Mouse (Mus musculus): ENCODE data around the gene Pde4b. TPM values are rescaled to one million over a fixed set of nuclear protein-coding genes. Genes with fewer than 3 reads are reported as not detected.

Gene Pde4b
- polyA plus RNA-seq, 1 experiment from 2014 or later: 11.9 TPM

- Histone ChIP-seq H3K36me3 (ENCODE audit: insufficient read depth, low read length) (no peaks in the 10 kb centered on the region), H3K27me3 (ENCODE audit: insufficient read depth, low read length) (no peaks in the 10 kb centered on the region), H3K4me2 (ENCODE audit: low read length) (no peak overlapping the region), H3K9me3 (replicated peaks; ENCODE audit: low read length) (no peaks in the 10 kb centered on the region), H3K4me3 (replicated peaks; ENCODE audit: low read depth, low read length) (no peak overlapping the region), H3K27ac (no peak overlapping the region), H3K9ac (ENCODE audit: low read depth, low read length) (no peak overlapping the region), H3K4me1 (replicated peaks; ENCODE audit: insufficient read depth, low read length) (no peaks in the 10 kb centered on the region)
- TF ChIP-seq CTCF (IDR thresholded peaks at IDR 0.05; ENCODE audit: low read depth): no peak
- ATAC-seq (replicated peaks; ENCODE audit: low FRiP score, low read depth) (no peak), DNase-seq (ENCODE audit: low spot score) (no peak)
- 87% methylated on average over 2 of the region's 2 CpGs for WGBS
Measured at GRCm38 (mm10) chr4:102621120-102621519, 533.8 kb downstream of the Pde4b start.

DNA sequence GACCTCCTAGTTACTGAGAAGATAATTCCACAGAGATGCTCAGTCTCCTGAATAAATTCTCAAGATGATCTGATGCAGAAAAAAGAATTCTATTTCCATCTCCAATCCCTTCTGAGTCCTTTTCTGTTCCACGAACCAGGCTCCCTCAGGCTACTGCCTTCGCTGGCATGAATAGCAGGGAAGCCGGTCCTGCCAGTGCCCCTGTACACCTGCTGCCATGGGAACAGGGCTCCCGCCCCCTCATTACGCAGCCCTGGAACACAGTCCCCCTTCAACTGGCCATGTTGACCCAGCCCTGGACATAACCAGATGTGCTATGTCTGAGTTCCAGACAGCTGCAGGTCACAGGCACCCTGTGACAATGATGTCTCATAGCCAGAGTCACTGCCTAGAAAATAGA, 535.6 kb downstream of the Pde4b start:
- H3K36me3 ChIP-seq (ENCODE audit: insufficient read depth, low read length): no peaks in the 10 kb centered on the region
- no peak overlapping the region for H3K27ac ChIP-seq
- no peaks in the 10 kb centered on the region for H3K4me1 ChIP-seq (replicated peaks; ENCODE audit: insufficient read depth, low read length)
- H3K4me2 ChIP-seq (ENCODE audit: low read length): no peak overlapping the region
- no peak for TF ChIP-seq CTCF (IDR thresholded peaks at IDR 0.05; ENCODE audit: low read depth)
- no peak for ATAC-seq (replicated peaks; ENCODE audit: low FRiP score, low read depth)
- no peak overlapping the region for H3K4me3 ChIP-seq (replicated peaks; ENCODE audit: low read depth, low read length)
- 59% methylated on average over 5 of the region's 5 CpGs for WGBS
- no peaks in the 10 kb centered on the region for H3K9me3 ChIP-seq (replicated peaks; ENCODE audit: low read length)
- DNase-seq (ENCODE audit: low spot score): no peak
- H3K9ac ChIP-seq (ENCODE audit: low read depth, low read length): no peak overlapping the region
- no peaks in the 10 kb centered on the region for H3K27me3 ChIP-seq (ENCODE audit: insufficient read depth, low read length)

DNA sequence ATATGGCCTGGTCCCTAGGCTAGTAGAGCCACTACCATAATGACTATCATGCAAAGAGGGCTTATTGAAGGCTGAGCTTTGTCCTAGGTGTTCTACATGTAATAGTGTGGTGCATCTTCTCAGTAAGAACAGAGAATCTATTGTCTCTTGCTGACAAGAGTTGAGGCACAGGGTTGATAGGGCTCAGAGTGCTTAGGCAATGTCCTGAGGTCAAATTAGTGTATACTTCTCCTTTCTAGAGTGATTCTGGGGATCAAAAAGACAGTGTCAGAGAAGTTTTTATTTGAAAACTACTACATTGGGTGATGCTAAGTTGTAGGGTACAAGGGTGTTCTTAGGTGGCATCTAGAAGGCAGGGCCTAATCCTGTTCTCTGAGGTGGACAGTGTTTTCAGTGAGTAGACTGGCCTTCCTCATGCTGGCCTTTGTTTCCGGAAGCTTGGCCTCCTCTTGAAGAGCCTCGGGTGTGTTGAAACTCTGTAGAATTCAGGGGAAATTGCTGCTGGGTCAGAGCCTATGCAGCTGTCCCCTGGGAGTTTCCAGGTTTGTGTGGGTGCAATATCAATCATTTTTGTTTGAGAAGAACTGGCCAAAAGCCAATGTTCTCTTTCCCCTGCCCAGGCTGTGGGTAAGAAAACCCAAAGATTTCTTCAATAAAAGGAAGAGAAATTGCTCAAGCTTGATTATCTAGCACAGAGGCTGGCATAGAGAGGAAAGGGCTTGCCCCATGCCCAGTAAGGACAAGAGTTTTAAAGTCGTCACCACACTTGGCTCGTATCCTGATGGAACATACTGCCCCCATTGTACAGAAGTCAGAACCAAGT, 536.7 kb downstream of the Pde4b start:
- Histone ChIP-seq H3K4me1 (replicated peaks; ENCODE audit: insufficient read depth, low read length) (no peaks in the 10 kb centered on the region), H3K4me3 (replicated peaks; ENCODE audit: low read depth, low read length) (no peak overlapping the region), H3K27ac (no peak overlapping the region), H3K36me3 (ENCODE audit: insufficient read depth, low read length) (no peaks in the 10 kb centered on the region), H3K27me3 (ENCODE audit: insufficient read depth, low read length) (no peaks in the 10 kb centered on the region), H3K4me2 (ENCODE audit: low read length) (no peak overlapping the region), H3K9ac (ENCODE audit: low read depth, low read length) (no peak overlapping the region), H3K9me3 (replicated peaks; ENCODE audit: low read length) (no peaks in the 10 kb centered on the region)
- 72% methylated on average over 4 of the region's 4 CpGs for WGBS
- TF ChIP-seq CTCF (IDR thresholded peaks at IDR 0.05; ENCODE audit: low read depth): no peak
- DNase-seq (ENCODE audit: low spot score) (no peak), ATAC-seq (replicated peaks; ENCODE audit: low FRiP score, low read depth) (no peak)

GRCm38 (mm10) chr4:102624937-102625336, 537.6 kb downstream of the Pde4b start:
- 66% methylated on average over 8 of the region's 8 CpGs for WGBS

GRCm38 (mm10) chr4:102627799-102628198, 540.5 kb downstream of the Pde4b start:
- ATAC-seq (replicated peaks; ENCODE audit: low FRiP score, low read depth): no peak
- no peaks in the 10 kb centered on the region for H3K9me3 ChIP-seq (replicated peaks; ENCODE audit: low read length)
- no peaks in the 10 kb centered on the region for H3K27me3 ChIP-seq (ENCODE audit: insufficient read depth, low read length)
- no peak for TF ChIP-seq CTCF (IDR thresholded peaks at IDR 0.05; ENCODE audit: low read depth)
- H3K9ac ChIP-seq (ENCODE audit: low read depth, low read length): no peak overlapping the region
- H3K4me1 ChIP-seq (replicated peaks; ENCODE audit: insufficient read depth, low read length): no peaks in the 10 kb centered on the region
- H3K36me3 ChIP-seq (ENCODE audit: insufficient read depth, low read length): no peaks in the 10 kb centered on the region
- DNase-seq (ENCODE audit: low spot score): no peak
- 69% methylated on average over 4 of the region's 4 CpGs for WGBS
- no peak overlapping the region for H3K4me2 ChIP-seq (ENCODE audit: low read length)
- H3K27ac ChIP-seq: no peak overlapping the region
- no peak overlapping the region for H3K4me3 ChIP-seq (replicated peaks; ENCODE audit: low read depth, low read length)

More at GRCm38 (mm10) chr4:102624937-102625336, 537.6 kb downstream of the Pde4b start:
- Histone ChIP-seq H3K4me3 (replicated peaks; ENCODE audit: low read depth, low read length) (no peak overlapping the region), H3K9me3 (replicated peaks; ENCODE audit: low read length) (no peaks in the 10 kb centered on the region), H3K4me1 (replicated peaks; ENCODE audit: insufficient read depth, low read length) (no peaks in the 10 kb centered on the region), H3K27ac (no peak overlapping the region), H3K36me3 (ENCODE audit: insufficient read depth, low read length) (no peaks in the 10 kb centered on the region), H3K27me3 (ENCODE audit: insufficient read depth, low read length) (no peaks in the 10 kb centered on the region), H3K4me2 (ENCODE audit: low read length) (no peak overlapping the region), H3K9ac (ENCODE audit: low read depth, low read length) (no peak overlapping the region)
- DNase-seq (ENCODE audit: low spot score) (no peak), ATAC-seq (replicated peaks; ENCODE audit: low FRiP score, low read depth) (no peak)
- TF ChIP-seq CTCF (IDR thresholded peaks at IDR 0.05; ENCODE audit: low read depth): no peak

GRCm38 (mm10) chr4:102629621-102630020, 542.3 kb downstream of the Pde4b start:
- WGBS: 70% methylated on average over 4 of the region's 4 CpGs
- no peak for ATAC-seq (replicated peaks; ENCODE audit: low FRiP score, low read depth)
- H3K4me2 ChIP-seq (ENCODE audit: low read length): no peak overlapping the region
- no peak for TF ChIP-seq CTCF (IDR thresholded peaks at IDR 0.05; ENCODE audit: low read depth)
- H3K9ac ChIP-seq (ENCODE audit: low read depth, low read length): no peak overlapping the region
- no peak overlapping the region for H3K4me3 ChIP-seq (replicated peaks; ENCODE audit: low read depth, low read length)
- DNase-seq (ENCODE audit: low spot score): no peak
- no peaks in the 10 kb centered on the region for H3K4me1 ChIP-seq (replicated peaks; ENCODE audit: insufficient read depth, low read length)
- H3K9me3 ChIP-seq (replicated peaks; ENCODE audit: low read length): no peaks in the 10 kb centered on the region
- H3K27me3 ChIP-seq (ENCODE audit: insufficient read depth, low read length): no peaks in the 10 kb centered on the region
- H3K36me3 ChIP-seq (ENCODE audit: insufficient read depth, low read length): no peaks in the 10 kb centered on the region
- H3K27ac ChIP-seq: no peak overlapping the region

Measured in kidney, postnatal 0 days (tissue).